Mouse (Mus musculus) embryonic facial prominence, embryonic 14.5 days (tissue): Measurements from ENCODE around the gene Apba3. TPM values are rescaled to one million over a fixed set of nuclear protein-coding genes. Genes with fewer than 3 reads are reported as not detected.

ENCODE experiments used
- ATAC-seq: fragments of 200-750 bp; cut with Nextera tagmentation; 2 replicates; pipeline ENCODE4 v1.8.0; 2017; ENCODE audit warnings: low read depth, moderate number of reproducible peaks, moderate TSS enrichment
- DNase-seq: peaks from one replicate; pipeline ENCODE4 v3.0.0-alpha.2; 2015; ENCODE audit warnings: low spot score
- H3K27ac ChIP-seq: fragments of 300-500 bp; sonication (generic); replicated peaks from 2 replicates; pipeline ENCODE4 v1.5.1; 2014; ENCODE audit warnings: low read depth, mild to moderate bottlenecking, low read length, moderate library complexity
- H3K27me3 ChIP-seq: fragments of 300-500 bp; sonication (generic); replicated peaks from 2 replicates; pipeline ENCODE4 v1.6.1; 2014; ENCODE audit warnings: low read length; ENCODE audit not compliant: control insufficient read depth, insufficient read depth
- H3K36me3 ChIP-seq: fragments of 300-500 bp; sonication (generic); 2 replicates; pipeline ENCODE4 v1.6.1; 2014; ENCODE audit warnings: low read length, mixed read lengths; ENCODE audit not compliant: control insufficient read depth, insufficient read depth
- H3K4me1 ChIP-seq: fragments of 300-500 bp; sonication (generic); 2 replicates; pipeline ENCODE4 v1.6.1; 2014; ENCODE audit warnings: antibody characterized with exemption, low read length; ENCODE audit not compliant: control insufficient read depth, insufficient read depth
- H3K4me2 ChIP-seq: fragments of 300-500 bp; sonication (generic); 2 replicates; pipeline ENCODE4 v1.6.1; 2014; ENCODE audit warnings: low read depth, mild to moderate bottlenecking, low read length, moderate library complexity, mixed read lengths
- H3K4me3 ChIP-seq: fragments of 300-500 bp; sonication (generic); 2 replicates; pipeline ENCODE4 v1.5.1; 2014; ENCODE audit warnings: low read depth, mild to moderate bottlenecking, low read length
- H3K9ac ChIP-seq: fragments of 300-500 bp; sonication (generic); 2 replicates; pipeline ENCODE4 v1.6.1; 2014; ENCODE audit warnings: low read depth, mild to moderate bottlenecking, low read length, moderate library complexity, mixed read lengths
- H3K9me3 ChIP-seq: fragments of 300-500 bp; sonication (generic); 2 replicates; pipeline ENCODE4 v1.6.1; 2016; ENCODE audit warnings: low read length; ENCODE audit not compliant: control insufficient read depth
- WGBS: fragments of 180-500 bp; shearing (Covaris S2); extraction: QIAGEN DNeasy Blood & Tissue Kit; methylation state at CpG from one replicate; pipeline ENCODE4 v1.1.7; 2014; 5-methylcytosine and 5-hydroxymethylcytosine counted together
- polyA plus RNA-seq: library from polyadenylated mRNA; unstranded; fragments of >200 nt; fragmentation: Nextera tagmentation; extraction: Ambion mirVana; gene quantifications from 2 replicates; pipeline ENCODE4 v1.2.1, GENCODE M21; 2014

Apba3 gene
- polyA plus RNA-seq, 1 experiment from 2014 or later = 61.4 TPM

GRCm38 (mm10) chr10:81303258-81303657, 36.5 kb downstream of the Apba3 start:
- Histone ChIP-seq H3K9me3 (no peaks in the 10 kb centered on the region), H3K27me3 (no peaks in the 10 kb centered on the region), H3K36me3 (peaks cover 26% of the 10 kb centered on the region), H3K4me3 (no peak overlapping the region), H3K4me2 (no peak overlapping the region), H3K27ac (no peak overlapping the region), H3K9ac (no peak overlapping the region), H3K4me1 (peaks cover 6% of the 10 kb centered on the region; the same call in 1 of the 2 replicates)
- DNase-seq = no peak
- 73% methylated on average over 10 of the region's 10 CpGs for WGBS
- no peak for ATAC-seq

- H3K4me1 ChIP-seq = peaks cover 6% of the 10 kb centered on the region; the same call in 1 of the 2 replicates
- 58% methylated on average over 7 of the region's 7 CpGs for WGBS
- no peak for DNase-seq
- no peak overlapping the region for H3K27ac ChIP-seq
- H3K27me3 ChIP-seq = no peaks in the 10 kb centered on the region
- H3K9ac ChIP-seq = no peak overlapping the region
- no peaks in the 10 kb centered on the region for H3K9me3 ChIP-seq
- H3K36me3 ChIP-seq = peaks cover 31% of the 10 kb centered on the region
- ATAC-seq = no peak
- no peak overlapping the region for H3K4me3 ChIP-seq
- H3K4me2 ChIP-seq = no peak overlapping the region
These were observed 37.0 kb downstream of the Apba3 start for GRCm38 (mm10) chr10:81303761-81304160.

GRCm38 (mm10) chr10:81304597-81305238, 38.0 kb downstream of the Apba3 start:
- no peak overlapping the region for H3K4me2 ChIP-seq
- H3K27ac ChIP-seq = no peak overlapping the region
- ATAC-seq (no peak), DNase-seq (no peak)
- H3K36me3 ChIP-seq = peaks cover 41% of the 10 kb centered on the region
- no peaks in the 10 kb centered on the region for H3K27me3 ChIP-seq
- H3K4me1 ChIP-seq = peaks cover 6% of the 10 kb centered on the region; the same call in 1 of the 2 replicates
- H3K9me3 ChIP-seq = no peaks in the 10 kb centered on the region
- H3K4me3 ChIP-seq = no peak overlapping the region
- WGBS = 13% methylated on average over 6 of the region's 9 CpGs
- H3K9ac ChIP-seq = no peak overlapping the region

GRCm38 (mm10) chr10:81305663-81306062, 38.9 kb downstream of the Apba3 start:
- H3K27me3 ChIP-seq = no peaks in the 10 kb centered on the region
- H3K9me3 ChIP-seq = no peaks in the 10 kb centered on the region
- ATAC-seq = no peak
- peaks cover 50% of the 10 kb centered on the region for H3K36me3 ChIP-seq
- H3K27ac ChIP-seq = no peak overlapping the region
- DNase-seq = no peak
- no peak overlapping the region for H3K4me3 ChIP-seq
- no peak overlapping the region for H3K4me2 ChIP-seq
- no peak overlapping the region for H3K9ac ChIP-seq
- peaks cover 6% of the 10 kb centered on the region; the same call in 1 of the 2 replicates for H3K4me1 ChIP-seq
- 94% methylated on average over 14 of the region's 14 CpGs for WGBS

- Histone ChIP-seq H3K9me3 (no peaks in the 10 kb centered on the region), H3K9ac (no peak overlapping the region), H3K4me3 (no peak overlapping the region), H3K27me3 (no peaks in the 10 kb centered on the region), H3K36me3 (peaks cover 56% of the 10 kb centered on the region), H3K4me2 (no peak overlapping the region), H3K4me1 (peaks cover 6% of the 10 kb centered on the region; the same call in 1 of the 2 replicates), H3K27ac (no peak overlapping the region)
- DNase-seq (no peak), ATAC-seq (no peak)
- WGBS = 90% methylated on average over 12 of the region's 12 CpGs
These were observed 39.5 kb downstream of the Apba3 start for GRCm38 (mm10) chr10:81306173-81306668.

GRCm38 (mm10) chr10:81306837-81307682, 40.3 kb downstream of the Apba3 start:
- 90% methylated on average over 21 of the region's 21 CpGs for WGBS
- H3K4me3 ChIP-seq = no peak overlapping the region
- no peak for ATAC-seq

GRCm38 (mm10) chr10:81309571-81309970, 42.8 kb downstream of the Apba3 start:
- Histone ChIP-seq H3K9ac (no peak overlapping the region), H3K27me3 (no peaks in the 10 kb centered on the region), H3K4me2 (no peak overlapping the region), H3K4me1 (no peaks in the 10 kb centered on the region), H3K36me3 (peaks cover 89% of the 10 kb centered on the region), H3K9me3 (no peaks in the 10 kb centered on the region), H3K4me3 (no peak overlapping the region), H3K27ac (no peak overlapping the region)
- 95% methylated on average over 5 of the region's 5 CpGs for WGBS
- DNase-seq = no peak
- ATAC-seq = no peak

More at GRCm38 (mm10) chr10:81306837-81307682, 40.3 kb downstream of the Apba3 start:
- DNase-seq = no peak
- no peak overlapping the region for H3K27ac ChIP-seq
- no peak overlapping the region for H3K9ac ChIP-seq
- no peaks in the 10 kb centered on the region for H3K27me3 ChIP-seq
- peaks cover 64% of the 10 kb centered on the region for H3K36me3 ChIP-seq
- H3K9me3 ChIP-seq = no peaks in the 10 kb centered on the region
- no peak overlapping the region for H3K4me2 ChIP-seq
- peaks cover 6% of the 10 kb centered on the region; the same call in 1 of the 2 replicates for H3K4me1 ChIP-seq

GRCm38 (mm10) chr10:81313581-81313980, 46.8 kb downstream of the Apba3 start:
- Histone ChIP-seq H3K4me3 (no peak overlapping the region), H3K27me3 (no peaks in the 10 kb centered on the region), H3K4me1 (0 out of 2 replicates have a peak, but pooled peaks cover 5% of the 10 kb centered on the region), H3K4me2 (no peak overlapping the region), H3K9me3 (no peaks in the 10 kb centered on the region), H3K36me3 (peaks cover 90% of the 10 kb centered on the region), H3K27ac (no peak overlapping the region), H3K9ac (no peak overlapping the region)
- 93% methylated on average over 13 of the region's 13 CpGs for WGBS
- no peak for DNase-seq
- ATAC-seq = no peak
